Mouse (Mus musculus): Measurements from ENCODE around the gene Gm20517.

DNA sequence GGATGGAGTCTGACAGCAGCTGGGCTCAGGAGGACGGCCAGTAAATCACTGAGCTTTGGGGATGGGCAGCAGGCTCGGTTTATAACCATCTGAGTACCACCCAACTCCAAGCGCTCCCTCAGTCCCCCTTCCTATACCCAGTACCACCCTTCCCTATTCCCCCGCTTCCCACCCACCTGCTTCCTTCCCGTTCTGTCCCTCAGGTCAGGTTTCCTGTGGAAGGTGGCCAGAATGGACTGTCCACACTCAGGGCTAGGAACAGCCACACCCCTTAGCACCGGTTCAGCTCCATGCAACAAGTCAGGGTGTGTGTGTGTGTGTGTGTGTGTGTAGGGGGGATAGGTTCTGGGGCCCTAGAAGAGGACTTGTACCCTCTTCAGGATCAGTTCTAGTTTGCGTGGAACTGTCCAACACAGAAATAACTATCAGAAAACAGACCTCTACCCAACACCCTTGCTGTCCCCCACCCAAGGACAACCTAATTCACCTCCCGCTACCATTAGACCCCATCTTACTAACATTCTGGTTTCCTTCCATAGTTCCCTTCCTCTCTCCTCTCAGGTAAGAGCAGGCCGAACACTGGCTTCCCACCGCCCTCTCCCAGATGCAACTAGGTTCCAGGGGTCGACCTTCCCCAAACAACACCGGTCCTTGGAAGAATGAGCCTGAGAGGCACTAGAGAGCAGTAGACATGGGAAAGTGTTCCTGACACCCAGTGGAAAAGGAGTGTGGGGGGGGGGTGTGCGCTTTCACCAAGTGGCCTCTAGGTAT is 82.5 kb downstream of the Gm20517 start:
- TF ChIP-seq CTCF (IDR thresholded peaks at IDR 0.05; ENCODE audit: low read depth, low read length) (no peak), POLR2A (IDR thresholded peaks at IDR 0.05; ENCODE audit: extremely low read depth, insufficient read depth, low read length) (no peak)

All from liver, adult 2 months (tissue).